Mouse (Mus musculus): Measurements from ENCODE around the gene Gas6.

The Gas6 gene

GRCm38 (mm10) chr8:13504894-13505674, 10.8 kb upstream of the Gas6 start:
- no peak for DNase-seq

- no peak for DNase-seq
These were observed 9.8 kb upstream of the Gas6 start for GRCm38 (mm10) chr8:13503936-13504606.

GRCm38 (mm10) chr8:13501221-13501620, 6.9 kb upstream of the Gas6 start:
- no peak for DNase-seq

GRCm38 (mm10) chr8:13493011-13493410, 1.3 kb downstream of the Gas6 start:
- DNase-seq, result no peak

GRCm38 (mm10) chr8:13492198-13492995, 1.9 kb downstream of the Gas6 start:
- no peak for DNase-seq

GRCm38 (mm10) chr8:13491491-13492010, 2.7 kb downstream of the Gas6 start:
- DNase-seq, result no peak

GRCm38 (mm10) chr8:13489986-13490910, 4.0 kb downstream of the Gas6 start:
- DNase-seq, result no peak

GRCm38 (mm10) chr8:13489351-13489750, 4.9 kb downstream of the Gas6 start:
- no peak for DNase-seq

- no peak for DNase-seq
These were observed 11.1 kb downstream of the Gas6 start for GRCm38 (mm10) chr8:13483191-13483590.

- no peak for DNase-seq
These were observed 12.0 kb downstream of the Gas6 start for GRCm38 (mm10) chr8:13482101-13482801.

GRCm38 (mm10) chr8:13481596-13481995, 12.7 kb downstream of the Gas6 start:
- no peak for DNase-seq

- DNase-seq, result no peak
These were observed 13.2 kb downstream of the Gas6 start for GRCm38 (mm10) chr8:13481089-13481554.

- DNase-seq, result no peak
These were observed 18.4 kb downstream of the Gas6 start for GRCm38 (mm10) chr8:13475892-13476291.

- DNase-seq, result no peak
These were observed 22.0 kb downstream of the Gas6 start for GRCm38 (mm10) chr8:13472284-13472683.

GRCm38 (mm10) chr8:13471484-13471883, 22.8 kb downstream of the Gas6 start:
- no peak for DNase-seq

GRCm38 (mm10) chr8:13468737-13469136, 25.6 kb downstream of the Gas6 start:
- no peak for DNase-seq

- DNase-seq, result no peak
These were observed 27.3 kb downstream of the Gas6 start for GRCm38 (mm10) chr8:13466989-13467388.

- no peak for DNase-seq
These were observed 29.0 kb downstream of the Gas6 start for GRCm38 (mm10) chr8:13465324-13465723.

GRCm38 (mm10) chr8:13462392-13462791, 31.9 kb downstream of the Gas6 start:
- DNase-seq, result no peak

- DNase-seq, result peak; percentile 77
These were observed 32.4 kb downstream of the Gas6 start for GRCm38 (mm10) chr8:13461843-13462242.

- no peak for DNase-seq
These were observed 33.1 kb downstream of the Gas6 start for GRCm38 (mm10) chr8:13461085-13461765.

All from B cell, adult 2 months (primary cell).